Mouse (Mus musculus): ENCODE measurements around the gene Scyl1.

DNA sequence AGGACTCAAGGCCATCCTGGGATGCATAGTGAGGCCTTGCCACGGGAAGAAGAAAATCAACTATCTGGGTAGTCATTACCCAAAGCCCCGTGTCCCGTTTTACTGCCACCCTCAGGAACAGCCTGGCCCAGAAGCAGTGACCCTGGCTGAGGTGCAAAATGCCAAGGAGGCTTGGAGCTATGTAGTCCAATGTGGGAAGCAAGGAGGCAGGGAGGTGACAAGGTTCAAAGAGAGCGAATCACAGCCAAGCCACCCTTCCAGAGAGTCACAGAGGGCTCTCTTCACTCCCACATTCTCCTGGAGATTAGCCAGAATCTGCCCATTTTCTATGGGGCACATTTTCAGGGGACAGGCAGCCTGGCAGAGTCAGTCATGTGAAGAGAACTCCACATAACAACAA lies 3.9 kb downstream of the Scyl1 start:
- TF ChIP-seq POLR2A (IDR thresholded peaks at IDR 0.05; ENCODE audit: low read depth, low read length): no peak
- TF ChIP-seq CTCF (IDR thresholded peaks at IDR 0.05; ENCODE audit: extremely low read depth, insufficient read depth, insufficient read length, insufficient replicate concordance): no peak
